Mouse (Mus musculus) skeletal muscle tissue, adult 2 months (tissue): ENCODE measurements around the gene Rnf10.
A peak's percentile ranks its signal among the peaks of the same experiment; 100 is the strongest.

ENCODE experiments used
- DNase-seq: peaks from one replicate; pipeline ENCODE4 v3.0.0-alpha.2; 2012; ENCODE audit warnings: low read depth, low spot score

Gene Rnf10

DNA sequence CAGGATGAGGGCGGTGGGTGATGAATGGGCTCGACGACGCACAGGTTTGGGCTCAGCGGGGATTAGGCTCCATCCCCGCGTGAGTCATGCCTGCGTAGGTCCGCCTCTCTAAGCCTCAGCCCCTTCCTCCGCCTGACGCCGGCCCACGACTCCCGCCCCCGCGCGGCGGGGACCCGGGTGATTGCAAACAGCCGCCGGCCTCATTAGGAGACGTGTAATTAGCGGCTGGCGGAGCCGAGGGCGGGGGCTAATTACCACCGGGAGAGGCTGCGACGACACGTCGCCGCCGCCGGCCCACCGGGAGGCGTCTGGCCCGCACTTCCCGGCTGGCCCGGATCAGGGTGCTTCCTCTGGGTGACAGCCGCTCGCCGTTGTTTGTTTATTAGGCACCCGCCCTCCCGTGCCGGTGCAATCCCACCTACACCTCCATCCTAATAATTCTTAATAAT lies 37.4 kb downstream of the Rnf10 start:
- no peak for DNase-seq

DNA sequence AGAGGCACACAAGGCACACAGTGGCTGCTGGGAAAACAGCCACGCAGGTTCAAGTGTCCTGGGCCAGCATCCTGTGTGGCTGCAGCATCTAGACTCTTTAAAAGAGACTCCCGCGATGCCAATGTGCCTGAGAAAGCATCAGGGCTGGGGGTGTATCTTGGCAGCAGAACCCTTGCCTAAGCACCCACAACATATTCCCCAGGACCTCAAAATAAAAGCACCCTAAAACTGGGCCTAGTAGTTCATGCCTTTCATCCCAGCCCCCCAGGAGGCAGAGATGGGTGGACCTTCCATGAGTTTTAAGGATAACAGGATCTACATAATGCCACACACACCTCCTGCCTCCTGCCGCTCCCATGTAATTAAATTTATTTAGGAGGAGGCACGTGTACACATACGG lies 38.2 kb downstream of the Rnf10 start:
- no peak for DNase-seq

DNA sequence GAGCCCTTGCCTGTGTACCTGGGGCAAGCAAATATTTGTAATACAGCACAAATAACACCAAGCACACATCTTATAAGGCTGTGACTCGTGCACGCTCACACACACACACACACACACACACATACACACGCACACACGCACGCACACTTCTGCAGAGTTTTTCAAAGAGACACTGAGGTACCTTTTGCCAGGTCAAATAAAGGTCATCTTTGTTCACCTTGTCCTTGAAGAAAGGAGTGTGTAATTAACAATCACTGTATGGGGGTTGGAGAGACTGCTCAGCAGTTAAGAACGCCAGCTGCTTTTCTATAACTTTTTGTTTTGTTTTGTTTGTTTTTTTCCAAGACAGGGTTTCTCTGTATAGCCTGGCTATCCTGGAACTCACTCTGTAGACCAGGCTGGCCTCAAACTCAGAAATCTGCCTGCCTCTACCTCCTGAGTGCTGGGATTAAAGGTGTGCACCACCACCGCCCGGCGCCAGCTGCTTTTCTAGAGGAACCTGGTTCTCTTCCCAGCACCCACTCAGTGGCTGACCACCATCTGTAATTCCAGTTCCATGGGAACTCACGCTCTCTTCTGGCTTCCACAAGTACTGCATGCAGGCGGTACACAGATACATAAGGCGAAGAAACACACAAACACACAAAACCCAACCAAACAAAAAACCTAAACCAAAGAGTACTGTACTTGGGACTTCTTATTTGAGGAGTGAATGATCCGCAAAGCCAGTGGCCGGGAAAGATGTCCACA lies 39.5 kb downstream of the Rnf10 start:
- DNase-seq, result no peak

DNA sequence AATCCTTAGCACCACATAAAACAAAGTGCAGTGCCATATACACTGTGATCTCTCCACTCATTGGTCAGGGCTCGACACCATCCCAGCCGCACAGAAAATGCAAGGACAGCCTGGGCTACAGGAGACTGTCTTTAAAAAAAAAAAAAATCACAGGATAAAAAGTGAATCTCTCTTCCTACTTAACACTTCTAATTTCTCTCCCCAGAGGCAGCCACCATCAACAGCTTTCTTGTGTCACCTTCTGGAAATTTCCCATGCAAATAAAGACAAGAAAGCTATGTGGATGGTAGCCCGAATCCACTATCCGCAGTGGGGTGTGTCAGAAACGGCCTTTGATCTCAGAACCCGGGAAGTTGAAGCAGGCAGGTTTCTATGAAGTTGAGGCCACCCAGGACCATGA lies 40.2 kb downstream of the Rnf10 start:
- no peak for DNase-seq

GRCm38 (mm10) chr5:115231552-115232120 lies 41.1 kb downstream of the Rnf10 start:
- DNase-seq, result no peak

- DNase-seq, result no peak
Measured at GRCm38 (mm10) chr5:115230830-115231551, 41.7 kb downstream of the Rnf10 start.

DNA sequence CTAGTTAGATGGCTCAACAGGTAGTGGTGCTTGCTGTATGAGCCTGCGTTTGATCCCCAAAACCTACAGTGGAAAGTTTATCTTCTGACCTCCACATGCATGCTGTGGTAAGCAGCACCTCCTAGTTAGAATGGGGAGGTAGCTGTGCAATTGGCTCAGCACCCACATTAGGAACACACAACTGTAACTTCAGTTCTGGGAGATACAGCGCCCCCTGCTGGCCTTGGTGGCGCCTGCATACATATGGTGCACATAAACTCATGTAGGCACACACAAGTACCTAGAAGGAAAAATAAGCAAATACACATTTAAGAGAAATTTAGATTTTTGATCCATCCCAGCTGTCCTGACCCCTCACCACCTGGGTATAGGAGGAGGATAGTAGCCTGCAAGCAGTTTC lies 50.2 kb downstream of the Rnf10 start:
- no peak for DNase-seq

- no peak for DNase-seq
Measured at GRCm38 (mm10) chr5:115220931-115221640, 51.6 kb downstream of the Rnf10 start.

DNA sequence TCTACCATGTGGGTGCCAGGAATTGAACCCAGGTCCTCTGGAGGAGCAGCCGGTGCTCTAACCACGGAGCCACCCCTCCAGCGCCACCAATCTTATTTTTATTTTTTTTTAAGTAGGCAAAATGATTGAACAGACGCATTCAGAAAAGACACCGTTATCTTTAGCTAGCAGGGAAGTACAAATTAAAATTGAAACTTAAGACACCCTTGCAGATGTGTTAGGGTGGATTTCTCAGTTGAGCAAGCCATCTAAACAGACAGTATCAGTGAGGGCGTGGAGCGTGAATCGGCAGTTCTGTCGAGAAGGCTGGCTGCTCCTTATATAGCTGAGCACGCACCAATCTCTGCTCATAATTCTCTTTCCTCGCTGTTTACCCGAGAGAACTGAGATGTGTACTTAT lies 54.7 kb downstream of the Rnf10 start:
- DNase-seq, result no peak

- no peak for DNase-seq
Measured at GRCm38 (mm10) chr5:115215273-115216185, 57.2 kb downstream of the Rnf10 start.

- DNase-seq, result no peak
Measured at GRCm38 (mm10) chr5:115214864-115215263, 57.8 kb downstream of the Rnf10 start.

GRCm38 (mm10) chr5:115212861-115213260 lies 59.8 kb downstream of the Rnf10 start:
- DNase-seq, result no peak

DNA sequence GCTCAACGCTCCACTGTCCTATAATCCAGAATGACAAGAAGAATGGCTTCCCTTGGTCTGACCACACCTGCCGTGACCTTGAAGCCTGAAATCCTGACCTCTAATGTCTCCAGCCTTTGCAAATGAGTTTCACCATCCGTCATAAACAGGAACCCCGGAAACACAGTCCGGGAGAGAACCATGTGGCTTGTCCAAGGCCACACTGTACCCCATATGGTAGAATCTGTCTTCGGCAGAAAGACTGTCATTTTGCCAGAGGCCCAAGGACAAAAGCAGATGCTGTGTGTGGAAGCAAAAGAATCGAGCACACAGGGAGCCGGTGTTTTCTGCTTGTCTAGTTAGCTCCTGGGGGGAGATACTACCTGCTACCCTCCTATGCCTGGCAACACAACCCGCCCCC lies 60.2 kb downstream of the Rnf10 start:
- no peak for DNase-seq

GRCm38 (mm10) chr5:115210380-115210779 lies 62.3 kb downstream of the Rnf10 start:
- DNase-seq, result no peak

- DNase-seq, result no peak
Measured at GRCm38 (mm10) chr5:115208601-115209000, 64.1 kb downstream of the Rnf10 start.

DNA sequence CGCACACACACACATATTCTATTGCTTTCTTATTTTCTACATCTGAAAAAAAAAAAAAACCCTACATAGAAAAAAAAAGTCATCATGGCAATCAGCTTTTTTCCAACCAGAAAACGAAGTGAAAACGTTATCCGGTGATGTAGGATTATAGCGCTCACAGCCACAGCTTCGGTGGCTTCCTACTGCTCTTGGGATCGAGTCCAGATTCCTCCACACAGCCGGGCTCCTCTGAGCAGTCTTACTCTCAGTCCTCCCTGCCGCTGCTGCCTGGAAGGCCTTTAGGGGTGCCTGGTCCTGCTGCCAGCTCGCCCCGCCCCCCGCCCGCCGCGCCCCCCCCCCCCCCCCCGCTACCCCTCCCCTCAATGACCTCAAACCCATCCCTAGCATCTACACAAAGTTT lies 64.8 kb downstream of the Rnf10 start:
- no peak for DNase-seq

DNA sequence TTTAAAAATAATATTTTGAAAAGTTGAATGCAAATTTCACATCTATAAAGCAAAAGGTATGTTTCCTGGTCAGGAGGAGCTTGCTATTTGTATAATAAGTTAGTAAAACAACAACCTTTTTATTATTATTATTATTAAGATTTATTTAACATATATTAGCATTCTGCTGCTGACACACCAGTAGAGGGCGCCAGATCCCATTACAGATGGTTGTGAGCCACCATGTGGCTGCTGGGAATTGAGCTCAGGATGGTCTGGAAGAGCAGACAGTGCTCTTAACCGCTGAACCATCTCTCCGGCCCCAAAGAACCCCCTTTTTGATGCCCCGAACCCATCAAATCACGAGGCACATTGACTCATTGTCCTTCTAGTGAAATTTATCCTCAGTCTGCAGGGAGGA lies 65.5 kb downstream of the Rnf10 start:
- DNase-seq, result no peak

DNA sequence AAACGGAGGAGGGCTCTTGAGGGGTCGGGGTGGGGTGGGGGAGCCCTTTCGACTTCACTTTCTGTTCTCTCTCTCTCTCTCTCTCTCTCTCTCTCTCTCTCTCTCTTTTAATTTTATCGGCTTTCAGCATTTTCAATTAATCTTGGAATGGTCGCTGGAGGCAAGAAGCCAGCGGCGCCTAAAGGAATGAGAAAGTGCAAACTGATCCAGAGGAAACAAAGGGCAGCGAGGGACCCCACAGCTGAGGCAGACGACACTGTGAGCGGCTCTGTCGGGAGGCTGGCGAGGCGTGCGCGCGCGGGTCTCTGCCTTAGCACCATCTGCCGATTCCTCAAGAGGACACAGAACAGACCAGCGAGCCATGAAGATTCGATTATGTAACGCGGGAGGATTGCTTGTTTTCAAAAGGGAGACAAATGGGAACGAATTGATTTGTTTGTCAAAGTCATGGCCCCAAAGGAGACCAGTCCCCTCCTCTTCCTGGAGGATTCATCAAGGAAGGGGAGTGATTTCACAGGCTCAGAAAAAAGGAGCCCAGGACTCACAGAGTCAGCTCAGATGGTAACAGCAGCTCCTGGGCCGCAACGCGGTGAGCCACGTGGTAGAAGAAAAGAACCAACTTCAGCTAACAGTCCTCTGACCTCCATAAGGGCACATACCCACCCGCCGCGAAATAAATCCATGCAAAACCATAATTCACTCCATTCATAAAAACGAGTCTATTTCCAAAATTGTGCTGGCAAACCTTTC lies 68.0 kb downstream of the Rnf10 start:
- peak; percentile 70 for DNase-seq

GRCm38 (mm10) chr5:115203735-115204561 lies 68.8 kb downstream of the Rnf10 start:
- peak; percentile 45 for DNase-seq
